Mouse (Mus musculus) mouse trophoblast stem cell (cell line): Measurements from ENCODE around the gene Hcrtr2.

Source experiments
- in situ Hi-C, 2 experiments: fragments of 300-500 bp; cut with MseI, MboI; formaldehyde crosslinking; loops; 2 replicates in 1 of 2; 3 replicates in 1 of 2; pipeline ENCODE4 v1.15.1; 2025

Gene Hcrtr2

DNA sequence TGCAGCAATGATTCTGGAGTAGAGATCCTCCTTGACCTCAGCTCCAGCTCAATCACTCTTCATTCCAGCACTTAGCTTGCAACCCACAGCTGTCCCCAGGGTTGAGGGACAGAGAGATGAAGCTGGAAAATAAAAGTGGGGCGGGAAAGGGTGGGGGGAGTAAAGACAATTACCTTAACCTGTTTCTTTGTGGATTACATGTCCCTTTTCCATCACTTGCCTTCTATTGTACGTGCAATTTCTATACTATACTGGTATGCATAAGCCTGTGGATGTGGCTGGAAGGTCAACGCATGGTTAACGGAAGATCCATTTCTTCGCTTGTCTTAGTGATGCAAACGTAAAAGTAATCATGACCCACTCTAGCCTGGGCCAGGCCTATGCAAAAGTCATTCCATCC is at the start of gene Hcrtr2:
Hcrtr2 (minus strand) TSS at position 101 of the 400 bp plus-strand sequence.
- in situ Hi-C loops, result no loop called here

DNA sequence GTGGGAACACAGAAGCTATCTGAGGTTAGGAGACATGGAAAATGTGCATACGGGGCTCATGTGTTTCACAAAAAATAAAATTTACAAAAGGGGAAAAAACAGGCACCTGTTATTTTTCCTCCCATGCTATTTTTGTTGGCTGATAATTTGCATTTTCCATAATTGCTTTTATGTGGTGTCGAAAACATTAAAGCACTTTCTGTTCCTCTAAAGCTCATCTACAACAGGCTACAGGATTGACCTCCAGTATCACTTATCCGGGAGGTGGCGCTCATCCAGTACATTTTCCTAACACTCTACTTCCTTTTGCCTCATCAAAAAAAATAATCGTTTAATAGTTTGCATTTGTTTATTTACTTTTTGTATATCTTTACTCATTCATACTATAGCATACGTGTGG is 41.2 kb upstream of the Hcrtr2 start:
- in situ Hi-C loops, result no loop called here

DNA sequence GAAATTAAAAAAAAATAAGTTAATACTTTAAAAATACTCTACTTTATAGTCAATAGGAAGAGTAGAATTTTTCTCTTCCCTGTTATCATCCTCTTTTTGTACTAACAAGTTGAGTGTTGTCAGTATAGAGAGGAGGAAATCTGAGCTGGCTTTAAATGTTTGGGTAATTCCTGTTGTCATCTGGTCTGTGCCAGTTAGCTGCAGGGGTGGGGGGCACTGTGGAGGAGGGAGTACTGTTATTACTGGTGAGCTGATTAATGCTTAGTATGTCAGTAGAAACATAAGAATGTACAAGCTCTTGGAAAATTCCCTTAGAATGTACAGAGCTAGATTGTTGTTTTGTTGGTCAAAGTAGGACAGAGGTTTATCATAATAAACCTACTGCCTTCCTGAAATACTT is 36.7 kb upstream of the Hcrtr2 start:
- in situ Hi-C loops, result no loop called here

DNA sequence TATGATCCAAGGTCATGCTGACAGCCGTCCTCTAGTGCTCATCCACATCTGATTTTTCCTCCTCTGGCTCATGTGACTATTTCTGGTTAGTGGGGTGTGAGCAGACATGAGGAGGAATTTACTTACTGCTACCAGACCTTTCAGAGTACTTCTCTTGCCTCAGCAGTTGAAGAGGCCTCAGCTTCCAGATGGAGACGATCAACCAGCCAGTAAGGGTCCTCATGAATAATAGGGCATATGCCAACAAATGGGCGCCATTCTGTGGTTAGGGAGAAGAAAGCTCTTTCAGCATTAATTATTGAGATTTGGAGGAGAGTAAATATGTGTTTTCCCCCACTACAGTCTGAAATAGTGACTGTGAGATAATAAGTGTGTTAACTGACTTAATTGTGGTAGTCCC is 28.7 kb upstream of the Hcrtr2 start:
- in situ Hi-C loops, result no loop called here

DNA sequence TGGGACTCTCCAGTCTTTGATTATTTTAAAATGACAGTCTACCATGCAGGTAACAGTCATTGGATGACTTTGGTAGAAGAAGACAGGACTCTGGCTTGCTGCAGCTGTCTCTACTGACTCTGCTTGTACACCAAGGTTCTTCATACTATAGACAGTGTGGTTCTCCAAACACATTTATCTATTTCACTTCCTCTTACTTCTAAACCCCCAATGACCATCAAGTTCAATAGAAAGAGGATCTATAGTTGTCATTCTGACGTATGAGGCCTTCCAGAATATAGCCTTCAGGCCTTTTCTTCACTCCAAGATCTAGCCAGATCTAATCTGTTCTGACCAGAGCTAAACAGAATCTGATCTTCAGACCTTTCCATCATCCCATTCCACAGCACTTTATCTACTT is 23.6 kb upstream of the Hcrtr2 start:
- in situ Hi-C loops, result no loop called here

DNA sequence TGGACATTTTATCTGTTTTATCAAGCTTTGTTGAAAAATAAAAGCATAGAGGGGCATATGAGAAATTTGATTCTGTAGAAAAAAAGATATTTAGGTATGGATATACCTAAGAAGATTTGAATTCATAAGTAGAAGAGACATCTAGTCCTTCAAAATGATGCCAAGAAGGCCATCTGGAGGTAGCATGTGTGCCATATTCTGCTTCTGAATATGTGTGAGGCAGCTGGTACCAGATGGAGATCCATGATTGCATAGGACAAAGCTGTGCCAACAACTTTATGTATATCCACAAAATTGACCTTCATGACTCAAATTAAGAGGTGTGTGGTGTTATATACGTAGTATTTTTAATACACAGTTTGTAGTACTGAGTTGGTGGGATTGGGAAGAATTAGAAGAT is 7.4 kb upstream of the Hcrtr2 start:
- in situ Hi-C loops, result no loop called here

DNA sequence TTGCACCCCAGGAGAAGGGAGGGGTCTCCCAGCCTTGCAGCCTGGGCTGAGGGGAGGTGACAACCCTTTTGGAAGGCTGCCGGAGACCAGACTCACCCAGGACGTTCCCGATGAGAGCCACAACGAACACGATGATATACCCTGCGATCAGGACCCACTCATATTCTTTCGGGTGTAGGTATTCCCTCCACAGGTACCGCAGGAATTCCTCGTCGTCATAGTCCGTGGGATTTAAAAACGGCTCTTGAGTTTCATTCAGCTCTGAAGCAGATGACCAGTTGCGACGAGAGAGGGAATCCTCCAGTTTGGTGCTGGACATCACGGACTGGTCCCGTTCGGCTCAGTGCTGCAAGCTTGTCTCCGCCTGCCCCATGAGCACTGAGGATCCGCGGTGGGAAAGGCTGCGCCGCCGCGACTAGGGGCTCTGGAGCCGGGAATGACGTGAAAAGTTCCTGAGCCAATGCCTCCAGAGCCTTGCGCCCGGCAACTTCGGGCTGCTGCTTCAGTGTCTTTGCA is 412 bp downstream of the Hcrtr2 start:
- in situ Hi-C loops, result no loop called here

DNA sequence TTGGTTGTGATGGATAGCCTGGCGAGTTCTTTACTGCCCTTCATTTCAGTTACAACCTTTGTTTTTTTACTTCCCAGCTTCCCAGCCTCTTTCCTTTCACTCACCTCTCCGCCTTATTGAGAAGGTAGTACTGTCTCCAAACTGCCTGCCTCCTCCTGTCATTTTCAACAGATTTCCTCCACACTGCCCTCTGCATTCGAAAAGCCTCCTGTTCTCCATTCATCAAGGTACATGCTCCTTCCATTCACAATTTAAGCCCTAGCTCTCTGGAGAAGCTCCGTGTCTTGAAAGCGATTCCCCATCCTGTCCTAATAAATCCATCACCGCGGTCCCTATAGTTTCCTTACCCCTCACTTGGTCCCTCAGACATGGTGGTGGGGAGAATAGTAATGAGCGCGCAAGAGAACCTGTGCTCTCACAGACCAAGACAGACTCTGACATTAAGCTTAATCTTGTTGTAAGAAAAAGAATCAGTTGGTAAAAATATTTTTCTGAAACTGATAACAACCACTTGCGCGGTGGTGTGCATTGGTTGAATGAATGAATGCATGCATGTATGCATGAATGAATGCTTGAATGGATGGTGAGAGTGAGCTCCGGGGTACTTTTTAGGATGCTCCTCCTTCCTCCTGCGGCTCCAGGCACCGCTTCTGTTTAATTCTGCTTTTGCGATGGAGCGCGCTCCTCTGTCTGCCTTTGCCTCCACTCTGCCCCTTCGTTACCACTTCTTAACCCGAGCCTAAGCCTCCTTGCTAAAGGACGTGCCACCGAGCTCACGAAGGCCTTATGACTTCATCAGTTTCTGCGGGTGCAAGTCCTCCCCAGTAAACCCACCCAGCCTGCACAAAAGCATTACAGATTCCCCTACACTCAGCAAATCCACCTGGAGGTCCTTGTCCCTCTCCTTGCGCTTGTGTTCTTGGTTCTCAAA is 1.3 kb downstream of the Hcrtr2 start:
- in situ Hi-C loops, result no loop called here

DNA sequence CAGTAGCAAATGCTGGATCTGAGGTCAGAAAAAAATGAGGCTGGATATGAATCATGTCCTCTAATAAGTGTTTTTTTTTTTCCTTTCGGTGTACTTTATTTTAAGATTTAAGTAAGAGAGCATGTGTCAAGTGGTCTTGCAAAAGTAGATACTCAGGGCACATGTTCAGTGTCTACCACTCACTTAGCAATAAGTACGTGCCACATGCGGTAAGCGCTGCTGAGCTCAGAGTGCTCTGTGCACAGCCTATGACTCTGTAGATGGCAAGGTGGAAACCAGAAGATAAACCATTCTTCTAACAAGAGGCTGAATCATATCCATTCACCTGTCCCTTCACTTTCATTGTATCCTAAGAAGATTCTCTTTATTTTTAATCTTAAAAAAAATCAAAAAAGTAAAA is 2.1 kb downstream of the Hcrtr2 start:
- in situ Hi-C loops, result no loop called here

DNA sequence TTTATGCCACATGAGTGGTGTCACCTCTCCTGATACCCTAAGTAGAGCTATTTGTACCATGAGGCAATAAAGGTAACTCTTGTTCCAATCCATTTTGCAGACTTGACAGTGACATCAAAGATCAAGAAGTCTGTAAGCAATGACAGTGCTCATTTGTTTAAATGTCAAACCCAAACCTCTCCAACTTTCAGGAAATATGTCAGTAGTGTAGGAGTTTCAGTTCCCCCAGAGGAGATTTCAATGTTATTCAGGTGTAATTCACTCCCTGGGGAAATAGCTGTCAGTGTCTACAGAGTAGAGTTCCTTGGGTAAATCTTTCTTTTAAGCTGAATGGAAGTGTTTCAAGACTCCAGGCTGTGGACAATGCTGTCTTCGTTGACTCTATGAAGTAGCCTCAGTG is 2.9 kb downstream of the Hcrtr2 start:
- in situ Hi-C loops, result no loop called here

DNA sequence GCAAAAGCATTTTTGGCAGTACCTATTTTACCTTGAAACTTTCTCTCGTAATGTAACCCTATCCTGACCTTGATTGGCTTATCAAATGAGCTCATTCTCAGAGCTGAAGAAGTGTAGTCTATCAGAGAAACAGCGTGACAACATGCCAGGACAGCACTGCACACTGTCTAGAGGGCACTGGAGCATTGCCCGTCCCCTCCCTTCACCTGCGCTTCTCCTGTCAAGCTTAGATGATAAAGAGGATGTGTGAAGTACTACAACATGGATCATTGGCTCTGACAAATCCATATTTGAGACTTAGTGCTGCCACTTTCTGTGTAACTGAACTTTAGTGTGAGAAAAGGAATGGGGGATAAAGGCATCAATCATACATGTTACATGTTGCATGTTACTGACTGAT is 5.4 kb downstream of the Hcrtr2 start:
- in situ Hi-C loops, result no loop called here

DNA sequence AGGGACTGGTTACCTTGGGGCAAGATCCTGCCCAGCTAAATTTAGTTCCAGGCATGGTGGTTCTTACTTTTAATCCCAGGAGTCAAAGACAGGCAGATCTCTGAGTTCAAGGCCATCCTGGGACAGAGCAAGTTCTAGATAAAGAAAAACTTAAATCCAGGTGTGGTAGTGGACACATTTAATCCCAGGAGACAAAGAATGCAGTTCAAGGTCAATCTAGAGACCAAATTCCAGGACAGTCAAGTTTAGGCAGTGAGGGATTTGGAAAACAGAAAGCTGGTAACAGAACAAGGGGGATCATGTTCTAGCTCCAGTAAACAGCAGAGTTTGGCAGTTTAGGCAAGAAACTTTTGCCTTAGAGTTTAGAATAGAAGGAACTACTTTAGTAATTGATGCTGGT is 8.6 kb downstream of the Hcrtr2 start:
- in situ Hi-C loops, result no loop called here

DNA sequence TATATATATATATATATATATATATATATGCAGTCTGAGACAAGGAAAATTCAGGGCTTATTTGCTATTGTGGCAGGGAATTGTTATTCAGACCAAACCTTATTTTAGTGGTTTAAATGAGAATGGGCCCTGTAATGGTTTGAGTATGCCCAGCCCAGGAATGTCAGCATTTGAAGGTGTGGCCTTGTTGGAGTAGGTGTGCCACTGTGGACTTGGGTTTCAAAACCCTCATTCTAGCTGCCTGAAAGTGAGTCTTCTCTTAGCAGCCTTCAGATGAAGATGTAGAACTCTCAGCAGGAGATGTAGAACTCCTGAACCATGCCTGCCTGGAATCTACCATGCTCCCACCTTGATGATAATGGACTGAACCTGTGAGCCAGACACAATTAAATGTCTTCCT is 9.7 kb downstream of the Hcrtr2 start:
- in situ Hi-C loops, result no loop called here

DNA sequence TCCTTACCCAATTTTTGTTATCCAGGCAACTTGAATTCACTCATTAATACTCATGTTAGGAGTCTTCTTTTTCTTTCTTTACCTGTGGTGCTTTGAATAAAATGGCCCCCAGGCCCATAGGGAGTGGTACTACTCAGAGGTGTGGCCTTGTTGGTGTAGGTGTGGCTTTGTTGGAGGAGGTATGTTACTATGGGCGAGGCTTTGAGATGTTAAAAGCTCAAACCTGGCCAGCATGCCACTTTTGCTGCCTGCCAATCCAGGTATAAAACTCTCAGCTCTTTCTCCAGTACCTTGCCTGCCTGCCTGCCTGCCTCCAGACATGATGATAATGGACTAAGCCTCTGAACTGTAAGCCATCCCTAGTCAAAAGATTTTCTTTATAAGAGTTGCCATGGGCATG is 11.4 kb downstream of the Hcrtr2 start:
- in situ Hi-C loops, result no loop called here

DNA sequence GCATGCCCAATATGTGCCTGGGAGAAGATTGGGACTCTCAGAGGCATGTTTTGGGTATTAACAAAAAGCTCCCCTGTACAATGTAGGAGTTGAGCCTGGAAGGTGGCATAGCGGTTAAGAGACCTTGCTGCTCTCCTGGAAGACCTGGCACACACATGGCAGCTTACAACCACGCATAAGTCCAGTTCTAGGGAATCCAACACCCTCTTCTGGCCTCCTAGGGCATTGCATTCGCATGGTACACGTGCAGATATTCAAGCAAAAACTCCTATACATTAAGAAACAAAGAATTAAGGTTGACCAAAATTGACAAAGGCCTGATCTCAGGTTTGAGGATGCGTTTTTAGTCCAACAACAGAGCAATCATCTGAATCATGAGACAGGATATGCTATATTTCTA is 32.3 kb downstream of the Hcrtr2 start:
- in situ Hi-C loops, result no loop called here

DNA sequence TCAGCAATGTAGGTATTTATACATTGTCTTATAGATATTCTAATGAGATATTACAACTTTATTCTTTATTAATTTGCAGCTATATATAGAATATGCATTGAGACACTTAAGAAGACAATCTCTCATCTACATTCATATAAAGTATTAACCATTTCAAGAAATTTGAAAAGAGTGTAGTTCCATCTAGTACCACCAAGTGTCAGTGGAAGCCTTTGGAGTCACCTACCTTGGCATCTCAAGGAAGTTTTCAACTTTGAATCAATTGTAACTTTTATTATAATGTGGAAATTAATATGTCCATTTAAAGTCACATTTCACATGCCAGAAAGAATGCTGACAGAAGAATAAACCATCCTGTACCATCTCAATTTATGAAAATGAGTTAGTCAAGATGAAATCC is 52.8 kb downstream of the Hcrtr2 start:
- in situ Hi-C loops, result no loop called here

DNA sequence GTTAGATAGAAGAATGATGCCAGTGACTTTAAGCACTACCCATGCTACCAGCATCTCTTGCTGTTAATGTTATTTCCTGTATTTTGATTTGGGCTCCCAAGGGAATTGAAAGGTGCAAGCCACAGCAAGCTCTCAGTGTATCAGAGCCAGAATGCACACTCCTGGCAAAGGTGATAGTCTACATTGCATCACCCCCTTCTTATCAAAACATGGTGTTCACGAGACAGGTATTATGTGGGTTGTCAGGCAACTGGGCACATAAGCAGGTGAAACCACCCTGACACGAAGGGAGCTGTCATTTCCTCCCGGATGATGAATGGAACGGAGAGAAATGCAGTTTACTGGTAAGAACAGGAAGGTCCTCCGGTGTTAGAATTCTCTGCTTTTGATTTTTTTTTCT is 65.9 kb downstream of the Hcrtr2 start:
- in situ Hi-C loops, result no loop called here

DNA sequence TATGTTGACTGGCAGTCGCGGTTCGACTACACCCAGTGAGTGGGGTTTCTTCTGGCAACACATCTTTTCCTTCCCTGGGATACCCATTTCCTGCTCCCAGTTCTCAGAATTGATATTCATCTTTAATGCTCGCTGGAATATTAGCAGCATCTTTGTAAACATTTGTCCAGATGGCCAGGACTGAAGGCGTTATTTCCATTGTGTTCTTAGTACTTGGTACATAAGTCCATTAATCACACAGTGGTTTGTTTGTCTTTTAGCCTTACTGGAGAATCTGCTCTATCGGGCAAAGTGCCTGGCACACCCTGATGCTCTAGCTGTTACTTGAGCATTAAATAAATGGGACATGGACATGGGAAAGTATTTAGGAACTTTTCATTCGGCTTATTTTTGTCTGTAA is 71.1 kb downstream of the Hcrtr2 start:
- in situ Hi-C loops, result no loop called here

DNA sequence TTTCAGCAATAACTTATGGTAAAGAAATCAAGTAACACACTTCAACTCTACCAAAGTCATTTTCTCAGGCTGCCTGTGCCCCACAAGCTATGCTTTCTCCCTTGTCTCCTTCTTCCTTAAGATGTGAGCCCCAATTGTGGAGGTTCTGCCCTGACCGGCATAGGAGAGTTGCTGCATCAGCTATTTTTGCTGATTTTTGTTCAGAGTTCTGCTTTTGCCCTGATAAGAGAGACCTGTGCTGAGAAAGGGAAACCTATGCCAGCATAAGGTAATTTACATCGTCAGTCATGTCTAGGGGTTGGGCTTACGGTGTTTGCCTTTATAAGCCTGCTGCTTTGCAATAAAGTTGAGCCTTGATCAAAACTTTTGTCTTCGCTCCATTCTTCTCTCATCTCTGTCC is 71.5 kb downstream of the Hcrtr2 start:
- in situ Hi-C loops, result no loop called here

DNA sequence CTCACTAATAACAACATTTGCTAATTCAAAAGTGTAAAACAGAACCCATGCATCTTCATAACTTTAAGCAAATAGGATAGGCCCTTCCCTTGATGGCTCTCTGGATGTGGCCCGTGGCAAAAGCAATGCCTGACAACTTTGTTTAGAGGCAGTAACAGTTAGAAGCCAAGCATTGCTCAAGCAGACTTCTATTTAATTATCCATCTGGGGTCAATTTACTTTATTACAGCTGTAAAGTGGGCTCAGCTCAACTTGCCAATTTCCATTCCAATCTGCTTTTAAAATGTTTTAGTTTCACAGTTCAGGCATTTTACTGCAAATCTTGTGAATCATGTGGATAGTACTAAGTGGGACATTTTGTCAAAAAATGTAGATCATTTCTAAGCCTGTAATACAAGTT is 81.3 kb downstream of the Hcrtr2 start:
- in situ Hi-C loops, result no loop called here

DNA sequence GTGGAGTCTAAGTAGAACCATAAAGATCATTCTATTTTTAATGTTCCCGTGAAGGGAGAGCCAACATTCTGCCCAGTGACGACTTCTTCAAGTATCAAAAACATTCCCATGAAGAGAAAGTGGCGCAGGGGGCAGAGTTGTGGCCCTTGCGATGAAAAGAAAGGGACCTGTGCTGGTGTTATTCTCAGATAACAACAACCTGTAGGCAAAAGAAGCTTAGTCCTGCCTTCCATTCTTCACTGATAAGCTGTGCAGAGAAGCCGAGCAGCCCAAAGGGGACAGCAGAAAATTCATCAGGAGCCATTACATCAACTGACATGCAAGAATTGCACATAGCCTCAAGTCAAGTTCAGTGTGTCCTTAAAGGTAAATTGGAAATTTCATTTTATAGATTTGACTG is 85.7 kb downstream of the Hcrtr2 start:
- in situ Hi-C loops, result loop anchor here (10.0 kb wide), 2 partner anchors 473 to 483 kb away; no protein-coding TSS in a partner anchor

DNA sequence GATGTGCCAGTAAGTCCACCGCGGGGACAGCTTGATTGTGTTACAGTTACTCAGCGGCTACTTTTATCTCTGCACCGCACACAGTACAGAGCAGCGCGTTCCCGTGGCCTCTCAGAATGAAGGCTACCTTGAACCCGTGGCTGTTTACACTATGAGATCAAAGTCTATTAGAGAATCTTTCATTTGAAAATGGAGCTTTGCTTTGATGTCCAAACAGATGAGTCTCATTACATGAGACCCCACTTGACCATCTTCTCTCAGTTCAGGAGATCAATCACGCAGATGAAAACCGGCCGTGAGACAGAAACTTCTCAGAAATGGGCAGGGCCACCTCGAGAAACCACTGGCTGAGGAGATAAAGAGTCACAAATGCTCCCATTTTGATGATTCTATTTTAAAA is 86.4 kb downstream of the Hcrtr2 start:
- in situ Hi-C loops, result loop anchor here (10.0 kb wide), 2 partner anchors 472 to 482 kb away; no protein-coding TSS in a partner anchor

DNA sequence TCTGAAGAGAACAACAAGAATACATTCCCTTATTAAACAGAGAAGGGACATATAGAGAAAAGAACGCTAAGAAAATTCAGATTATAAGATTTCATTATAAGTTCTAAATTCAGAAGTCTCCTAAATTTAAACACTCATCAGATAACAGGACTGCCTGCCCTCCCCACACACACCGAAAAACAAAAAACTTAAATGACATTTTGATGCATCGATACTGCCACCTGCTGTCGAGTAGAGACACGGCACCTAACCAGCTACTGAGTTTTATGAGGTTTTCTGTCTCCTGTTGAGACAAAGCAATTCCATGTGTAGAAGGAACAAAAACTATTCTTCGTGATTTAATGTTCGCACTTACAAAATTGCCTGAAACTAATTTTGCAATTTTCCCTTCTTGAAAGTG is 87.0 kb downstream of the Hcrtr2 start:
- in situ Hi-C loops, result loop anchor here (10.0 kb wide), 2 partner anchors 472 to 482 kb away; no protein-coding TSS in a partner anchor
